16 mouse cellular contexts compared by ENCODE assay signal in the genomic region with DNA sequence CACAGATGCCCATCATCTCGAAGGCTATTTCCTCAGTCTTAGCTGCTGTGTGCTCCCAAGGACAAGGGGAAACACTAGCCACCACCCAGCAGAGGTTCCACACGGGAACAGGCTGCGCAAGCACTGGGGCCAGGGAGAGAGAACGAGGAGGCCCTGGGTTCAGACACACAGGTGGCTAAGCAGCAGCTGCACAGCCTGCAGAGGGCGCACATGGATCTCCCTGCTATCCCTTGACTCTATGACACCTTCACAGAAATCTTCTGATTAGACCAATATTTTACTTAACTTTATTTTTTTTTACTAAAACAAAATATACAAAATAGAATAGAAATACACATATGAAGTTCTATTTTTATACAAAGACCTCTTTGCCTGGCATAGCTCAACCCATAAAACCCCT. TPM values are rescaled to one million over a fixed set of nuclear protein-coding genes. Genes with fewer than 3 reads are reported as not detected.
DNase-seq lines count a peak whose midpoint lies in the region; ATAC-seq and TF ChIP-seq lines count a peak whose summit lies in the region.
"Had no signal": no experiment of that assay in that cellular context is flagged by ENCODE, and none has a peak within 500 bp of the region (broad histone marks: within the 10 kb centered on the region; RNA-seq: fewer than 3 reads in every experiment).

No protein-coding gene starts in this region.

- ATAC-seq in forebrain, embryonic 15.5 days (replicated peaks): no peak
- no peak for ATAC-seq in midbrain, embryonic 11.5 days (ENCODE audit: low FRiP score)

- no peak for TF ChIP-seq POLR2A in lung, adult 2 months (IDR thresholded peaks at IDR 0.05; ENCODE audit: borderline replicate concordance, extremely low read depth, low read depth, low read length)
- TF ChIP-seq POLR2A in ES-Bruce4 (IDR thresholded peaks at IDR 0.05; ENCODE audit: insufficient read depth, low read length): no peak
- TF ChIP-seq POLR2A in small intestine, adult 2 months (IDR thresholded peaks at IDR 0.05; ENCODE audit: low read depth, low read length): no peak

- no peak overlapping the region for H3K27ac ChIP-seq in ES-Bruce4 (ENCODE audit: insufficient read depth, low read length)
- no peak overlapping the region for H3K27ac ChIP-seq in small intestine, adult 2 months (ENCODE audit: insufficient read depth, low read depth, low read length)
- H3K27ac ChIP-seq in forebrain, embryonic 15.5 days (replicated peaks): no peak overlapping the region
- H3K27ac ChIP-seq in midbrain, embryonic 11.5 days (ENCODE audit: low read depth, low read length): no peak overlapping the region
- H3K27ac ChIP-seq: embryonic facial prominence, embryonic 10.5 days; forebrain, embryonic 13.5 days; heart, embryonic 10.5 days; hindbrain, embryonic 12.5 days; kidney, postnatal 0 days; macrophage had no signal

- no peak overlapping the region for H3K4me3 ChIP-seq in lung, adult 2 months (replicated peaks; ENCODE audit: extremely low read depth, low read depth, low read length)
- H3K4me3 ChIP-seq in ES-Bruce4 (ENCODE audit: low read depth, low read length): no peak overlapping the region
- no peak overlapping the region for H3K4me3 ChIP-seq in small intestine, adult 2 months (ENCODE audit: low read depth, low read length)
- no peak overlapping the region for H3K4me3 ChIP-seq in forebrain, embryonic 15.5 days
- no peak overlapping the region for H3K4me3 ChIP-seq in midbrain, embryonic 11.5 days (ENCODE audit: low read depth, low read length)
- H3K4me3 ChIP-seq: embryonic facial prominence, embryonic 10.5 days; forebrain, embryonic 13.5 days; hindbrain, embryonic 12.5 days; myocyte had no signal

- peak; percentile 42; the same call in 1 of the 2 replicates for TF ChIP-seq CTCF in lung, adult 2 months (IDR thresholded peaks at IDR 0.05; ENCODE audit: insufficient read depth, low read length)
- TF ChIP-seq CTCF in ES-Bruce4 (IDR thresholded peaks at IDR 0.05; ENCODE audit: low read depth, low read length): peak; percentile 46
- peak; percentile 36; the same call in 1 of the 2 replicates for TF ChIP-seq CTCF in small intestine, adult 2 months (IDR thresholded peaks at IDR 0.05; ENCODE audit: extremely low read depth, insufficient read length, insufficient replicate concordance, low read depth, low read length)

- H3K4me2 ChIP-seq in forebrain, embryonic 15.5 days (replicated peaks): no peak overlapping the region
- H3K4me2 ChIP-seq in midbrain, embryonic 11.5 days: no peak overlapping the region
- H3K4me2 ChIP-seq: forebrain, embryonic 13.5 days; hindbrain, embryonic 12.5 days had no signal

- DNase-seq in cerebellum, postnatal 25 days: peak; percentile 15 to 32
- DNase-seq in cerebellum, adult 11-12 months: no peak
- no peak for DNase-seq in lung, adult 2 months
- DNase-seq in lung, postnatal 4 days: no peak
- DNase-seq in midbrain, embryonic 11.5 days (ENCODE audit: low spot score, missing footprints): no peak

- no peaks in the 10 kb centered on the region for H3K36me3 ChIP-seq in ES-Bruce4 (ENCODE audit: control insufficient read depth, insufficient read depth, low read length, poor library complexity, severe bottlenecking)
- no peaks in the 10 kb centered on the region for H3K36me3 ChIP-seq in small intestine, adult 2 months (ENCODE audit: control insufficient read depth, insufficient read depth, low read length)
- no peaks in the 10 kb centered on the region for H3K36me3 ChIP-seq in forebrain, embryonic 15.5 days
- no peaks in the 10 kb centered on the region for H3K36me3 ChIP-seq in midbrain, embryonic 11.5 days (ENCODE audit: control insufficient read depth, insufficient read depth, low read length)
- H3K36me3 ChIP-seq: embryonic facial prominence, embryonic 10.5 days; heart, embryonic 10.5 days; hindbrain, embryonic 12.5 days had no signal

- H3K4me1 ChIP-seq in lung, adult 2 months (ENCODE audit: control insufficient read depth, insufficient read depth, low read length): peaks cover 3% of the 10 kb centered on the region; the same call in 1 of the 2 replicates
- no peaks in the 10 kb centered on the region for H3K4me1 ChIP-seq in ES-Bruce4 (ENCODE audit: control insufficient read depth, insufficient read depth, low read length)
- peaks cover 2% of the 10 kb centered on the region for H3K4me1 ChIP-seq in small intestine, adult 2 months (ENCODE audit: control insufficient read depth, insufficient read depth, insufficient read length, low read length)
- H3K4me1 ChIP-seq in forebrain, embryonic 15.5 days: no peaks in the 10 kb centered on the region
- peaks cover 4% of the 10 kb centered on the region; the same call in 1 of the 2 replicates for H3K4me1 ChIP-seq in midbrain, embryonic 11.5 days (ENCODE audit: control insufficient read depth, insufficient read depth, low read length)
- H3K4me1 ChIP-seq: forebrain, embryonic 13.5 days had no signal

- no peak overlapping the region for H3K9ac ChIP-seq in ES-Bruce4 (ENCODE audit: low read depth, poor library complexity, severe bottlenecking)
- no peak overlapping the region for H3K9ac ChIP-seq in forebrain, embryonic 15.5 days (replicated peaks)
- no peak overlapping the region for H3K9ac ChIP-seq in midbrain, embryonic 11.5 days (ENCODE audit: low read length)
- H3K9ac ChIP-seq: forebrain, embryonic 13.5 days; hindbrain, embryonic 12.5 days had no signal

- H3K27me3 ChIP-seq in ES-Bruce4 (ENCODE audit: control insufficient read depth, insufficient read depth, low read length, poor library complexity, severe bottlenecking): no peaks in the 10 kb centered on the region
- no peaks in the 10 kb centered on the region for H3K27me3 ChIP-seq in small intestine, adult 2 months (ENCODE audit: control insufficient read depth, insufficient read depth, low read length)
- H3K27me3 ChIP-seq in forebrain, embryonic 15.5 days: no peaks in the 10 kb centered on the region
- H3K27me3 ChIP-seq in midbrain, embryonic 11.5 days (ENCODE audit: control insufficient read depth, insufficient read depth, low read length): no peaks in the 10 kb centered on the region
- H3K27me3 ChIP-seq: forebrain, embryonic 13.5 days; hindbrain, embryonic 12.5 days had no signal

- peaks cover 4% of the 10 kb centered on the region; the same call in 1 of the 2 replicates for H3K9me3 ChIP-seq in ES-Bruce4 (replicated peaks; ENCODE audit: control insufficient read depth, insufficient read depth, low read length, poor library complexity, severe bottlenecking)
- no peaks in the 10 kb centered on the region for H3K9me3 ChIP-seq in forebrain, embryonic 15.5 days
- no peaks in the 10 kb centered on the region for H3K9me3 ChIP-seq in midbrain, embryonic 11.5 days (ENCODE audit: control insufficient read depth, low read length)
- H3K9me3 ChIP-seq: forebrain, embryonic 13.5 days; heart, embryonic 10.5 days; hindbrain, embryonic 12.5 days had no signal

- 56% methylated on average over 5 of the region's 5 CpGs for WGBS in lung, adult 2 months
- 58% methylated on average over 5 of the region's 5 CpGs for WGBS in small intestine, adult 2 months
- WGBS in forebrain, embryonic 15.5 days: 72% methylated on average over 5 of the region's 5 CpGs
- WGBS in midbrain, embryonic 11.5 days: 69% methylated on average over 5 of the region's 5 CpGs

- TF ChIP-seq EP300 in ES-Bruce4 (IDR thresholded peaks at IDR 0.05; ENCODE audit: insufficient read depth, low read depth, low read length): no peak

RNA-seq across cellular contexts. Expression of a gene that starts 1.3 kb away (rescaled TPM):
- 0.49 and 0.75 TPM in 2 replicates for polyA plus RNA-seq in lung, adult 2 months (2012; rRNA removed)
- polyA plus RNA-seq in ES-Bruce4 (2011; ENCODE audit: insufficient read depth, insufficient read length, low read depth, missing spikeins): not detected in 2 replicates
- not detected in 2 replicates for polyA plus RNA-seq in small intestine, adult 2 months (2012; rRNA removed)
- polyA plus RNA-seq in forebrain, embryonic 15.5 days (2015; fragmentation: Nextera tagmentation; extraction: Ambion mirVana): 1.5 and 3.3 TPM in 2 replicates
- polyA plus RNA-seq in midbrain, embryonic 11.5 days (2014; fragmentation: Nextera tagmentation; extraction: Ambion mirVana): 1.6 and 2.9 TPM in 2 replicates
- polyA plus RNA-seq: myocyte had no signal

RNA-seq across cellular contexts. Expression of a gene that starts 20.4 kb away (rescaled TPM):
- 0.06 and 0.07 TPM in 2 replicates for polyA plus RNA-seq in lung, adult 2 months (2012; rRNA removed)
- polyA plus RNA-seq in ES-Bruce4 (2011; ENCODE audit: insufficient read depth, insufficient read length, low read depth, missing spikeins): 0.28 TPM in 1 of 2 replicates, not detected in the other
- 78.7 and 178 TPM in 2 replicates for polyA plus RNA-seq in small intestine, adult 2 months (2012; rRNA removed)
- polyA plus RNA-seq in forebrain, embryonic 15.5 days (2015; fragmentation: Nextera tagmentation; extraction: Ambion mirVana): not detected in 2 replicates
- polyA plus RNA-seq in midbrain, embryonic 11.5 days (2014; fragmentation: Nextera tagmentation; extraction: Ambion mirVana): not detected in 2 replicates
- polyA plus RNA-seq: embryonic facial prominence, embryonic 10.5 days; forebrain, embryonic 13.5 days; heart, embryonic 10.5 days; hindbrain, embryonic 12.5 days; kidney, postnatal 0 days; macrophage; myocyte; stomach, embryonic 14.5 days had no signal

RNA-seq across cellular contexts. Expression of a gene that starts 42.7 kb away (rescaled TPM):
- 0.37 and 0.78 TPM in 2 replicates for polyA plus RNA-seq in lung, adult 2 months (2012; rRNA removed)
- not detected in 2 replicates for polyA plus RNA-seq in ES-Bruce4 (2011; ENCODE audit: insufficient read depth, insufficient read length, low read depth, missing spikeins)
- 43.4 and 105 TPM in 2 replicates for polyA plus RNA-seq in small intestine, adult 2 months (2012; rRNA removed)
- polyA plus RNA-seq in forebrain, embryonic 15.5 days (2015; fragmentation: Nextera tagmentation; extraction: Ambion mirVana): 0.06 TPM in 1 of 2 replicates, not detected in the other
- polyA plus RNA-seq in midbrain, embryonic 11.5 days (2014; fragmentation: Nextera tagmentation; extraction: Ambion mirVana): 0.07 TPM in 1 of 2 replicates, not detected in the other
- polyA plus RNA-seq: embryonic facial prominence, embryonic 10.5 days; forebrain, embryonic 13.5 days; heart, embryonic 10.5 days; hindbrain, embryonic 12.5 days; myocyte had no signal

Comparison
In these comparisons a context has a peak if more than half of its experiments do, and no peak if none do; other contexts are left out.
1. DNase-seq: peak in cerebellum, postnatal 25 days (2 of 2); none in cerebellum, adult 11-12 months (single experiment), lung, adult 2 months (single experiment), lung, postnatal 4 days (0 of 2) and midbrain, embryonic 11.5 days (single experiment).
2. RNA of a gene that starts 20.4 kb away (polyA plus RNA-seq): 78.7 to 178 TPM in small intestine, adult 2 months; 0.28 TPM in ES-Bruce4, 0.06 to 0.07 TPM in lung, adult 2 months, not detected in forebrain, embryonic 15.5 days and not detected in midbrain, embryonic 11.5 days; every median in the first group is over 10 times any median in the second.
3. RNA of a gene that starts 42.7 kb away (polyA plus RNA-seq): 43.4 to 105 TPM in small intestine, adult 2 months; 0.37 to 0.78 TPM in lung, adult 2 months, 0.07 TPM in midbrain, embryonic 11.5 days, 0.06 TPM in forebrain, embryonic 15.5 days and not detected in ES-Bruce4; every median in the first group is over 10 times any median in the second.
4. Peak in every context shown above with its lines, with median percentiles within 50 percentile points of each other: CTCF ChIP-seq.